Mouse (Mus musculus): ENCODE data around the gene Txndc8.

Gene Txndc8

DNA sequence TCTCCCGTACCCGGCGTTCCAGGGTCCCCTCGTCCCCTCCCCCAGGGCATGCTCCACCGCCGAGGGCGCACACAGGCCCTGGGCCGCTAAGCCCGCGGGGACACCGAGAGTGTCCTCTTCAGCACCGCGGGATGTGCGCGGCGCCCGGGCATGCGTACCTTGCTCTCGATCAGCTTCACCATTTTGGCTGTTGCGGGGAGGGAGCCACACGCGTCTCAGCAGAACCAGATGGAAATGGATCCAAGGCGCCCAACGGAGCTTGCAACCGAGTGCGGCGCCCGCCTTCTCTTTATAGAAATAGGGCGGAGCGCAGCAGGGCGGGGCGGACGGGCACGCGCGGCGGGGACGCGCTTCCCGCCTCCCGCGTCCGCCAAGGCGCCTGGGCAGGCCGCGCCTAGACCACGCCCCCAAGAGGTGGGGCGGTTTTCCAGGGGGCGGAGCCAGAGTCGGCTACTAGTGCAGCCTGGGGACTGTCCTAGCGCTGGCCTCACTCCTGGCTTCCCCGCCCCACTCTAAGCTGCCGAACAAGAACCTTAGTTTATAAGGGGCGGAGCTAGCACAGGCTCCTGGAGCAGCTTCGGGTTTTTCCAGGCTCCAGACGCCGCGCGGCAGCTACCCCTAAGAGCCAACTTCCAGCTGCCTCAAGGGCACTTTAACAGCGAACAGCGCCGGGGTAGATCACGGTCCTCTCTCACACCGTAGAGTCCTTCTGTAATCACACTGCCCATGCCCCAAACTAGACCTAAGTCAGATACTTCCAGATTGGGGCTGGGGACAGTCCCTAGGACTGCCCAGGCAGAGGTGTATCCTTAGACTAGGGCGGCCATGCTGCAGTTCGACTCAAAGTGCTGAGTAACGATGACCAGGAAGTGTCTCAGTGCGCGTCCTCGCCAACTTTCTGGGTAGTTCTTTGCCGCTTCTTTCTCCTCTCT lies 52.6 kb downstream of the Txndc8 start, which contains the start of gene Txn1:
TSS of gene Txn1 (minus strand) at position 383 of the 932 bp plus-strand sequence.
- peak; percentile 98 to 99 for DNase-seq

DNA sequence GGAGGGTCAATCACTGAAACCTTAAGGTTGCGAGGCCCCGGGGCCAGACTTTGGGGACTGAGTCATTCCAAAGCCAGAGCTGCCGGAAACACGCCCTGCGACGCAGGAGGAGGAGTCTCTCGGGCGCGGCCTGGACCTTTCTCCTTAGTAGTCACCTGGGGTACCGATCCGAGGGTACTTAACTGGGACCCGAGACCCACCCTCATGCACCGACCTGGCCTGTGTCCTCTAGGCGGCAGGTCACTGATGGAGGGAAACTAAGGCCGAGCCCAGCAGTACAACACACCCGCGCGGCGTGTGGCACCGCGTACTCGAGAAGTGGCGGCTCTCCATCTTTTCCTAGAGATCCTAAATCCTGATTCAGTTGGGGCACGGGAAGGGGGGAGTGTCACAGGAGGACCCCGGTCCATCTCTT lies 53.4 kb downstream of the Txndc8 start:
- DNase-seq: peak; percentile 74 to 83

DNA sequence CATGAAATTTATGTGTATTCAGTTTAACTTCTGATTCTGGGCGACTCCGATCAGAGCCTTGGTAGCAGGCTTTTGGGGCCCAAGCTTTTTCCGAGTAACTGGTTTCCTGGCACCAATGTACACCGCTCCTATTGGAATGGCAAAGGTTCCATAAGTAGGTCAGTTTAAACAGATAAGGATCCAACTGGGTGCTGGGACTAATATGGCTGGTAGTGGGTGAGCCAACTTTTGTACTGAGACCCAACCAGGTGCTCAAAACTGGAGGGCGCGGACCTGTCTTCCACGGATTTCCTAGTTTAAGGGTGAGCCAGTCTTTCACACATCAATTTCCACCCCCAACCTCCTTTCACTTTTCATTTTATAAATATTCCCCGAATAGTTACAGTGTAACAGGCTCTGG lies 53.9 kb downstream of the Txndc8 start:
- no peak for DNase-seq

DNA sequence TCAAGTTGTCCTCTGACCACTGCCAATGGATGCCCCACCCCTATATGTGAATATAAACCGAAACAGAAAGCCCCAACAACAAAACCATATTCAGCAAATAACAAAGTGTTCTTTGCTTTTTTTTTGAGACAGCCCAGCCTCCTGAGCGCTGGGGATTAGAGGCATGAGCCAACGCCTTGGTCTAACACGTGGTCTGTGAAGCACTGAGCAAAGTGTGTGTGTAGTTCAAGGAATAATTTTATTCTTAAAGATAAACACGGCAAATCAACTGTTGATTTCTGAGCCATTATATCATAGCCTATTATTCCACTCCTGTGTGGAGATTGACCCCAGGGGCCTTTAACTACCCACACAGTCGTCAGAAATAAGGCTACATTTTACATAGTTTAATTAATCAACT lies 54.3 kb downstream of the Txndc8 start:
- no peak for DNase-seq

DNA sequence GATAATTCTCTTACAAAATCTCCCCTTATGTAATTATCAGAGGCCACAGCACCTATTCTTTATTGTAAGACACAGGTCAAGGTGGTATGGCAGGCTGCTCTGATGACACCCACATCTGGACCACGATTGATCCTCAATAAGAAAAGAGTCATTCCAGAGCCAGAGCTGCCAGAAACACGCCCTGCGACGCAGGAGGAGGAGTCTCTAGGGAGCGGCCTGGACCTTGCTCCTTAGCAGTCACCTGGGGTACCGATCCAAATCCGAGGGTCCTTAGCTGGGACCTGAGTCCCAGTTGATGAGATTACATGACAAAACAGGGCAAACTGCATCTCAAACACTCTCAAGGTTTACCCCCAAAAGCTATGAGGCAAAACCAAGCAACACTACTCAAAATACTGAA lies 55.1 kb downstream of the Txndc8 start:
- peak; percentile 12 to 29 for DNase-seq

DNA sequence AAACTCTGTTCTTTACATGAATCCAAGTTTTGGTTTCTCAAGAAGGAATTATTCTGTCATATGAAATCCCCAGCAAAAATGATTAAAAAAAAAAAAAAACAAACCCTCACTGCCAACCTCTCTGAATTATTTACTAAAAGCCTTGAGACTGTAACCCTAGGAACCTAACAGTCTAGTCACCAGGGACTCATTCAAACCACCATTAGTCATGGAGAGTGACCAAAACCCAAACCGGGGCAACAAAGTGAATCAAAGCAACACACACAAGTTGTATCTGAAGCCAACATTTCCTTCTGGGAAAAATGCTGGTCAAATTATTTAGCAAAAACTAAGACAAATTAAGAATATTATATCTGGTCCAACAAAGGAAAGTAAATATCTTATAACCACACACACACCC lies 56.0 kb downstream of the Txndc8 start:
- no peak for DNase-seq

DNA sequence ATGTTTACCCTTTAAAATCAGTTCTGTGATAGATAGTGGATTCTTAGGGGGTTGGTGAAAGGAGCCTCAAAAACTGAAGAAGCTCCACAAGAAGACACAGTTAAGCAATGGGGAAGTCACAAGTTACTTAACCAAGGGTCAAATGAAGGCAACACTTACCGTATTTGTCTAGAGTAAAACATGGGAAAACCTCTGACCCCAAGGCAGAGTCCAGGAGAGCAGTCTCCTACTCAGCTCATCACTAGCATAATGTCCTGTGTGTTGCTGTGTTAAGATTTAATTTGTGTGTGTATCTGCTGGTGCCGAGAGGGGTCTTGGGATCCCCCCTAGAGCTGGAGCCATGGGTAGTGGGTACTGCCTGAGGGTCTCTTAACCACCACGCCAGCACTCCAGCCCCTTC lies 56.5 kb downstream of the Txndc8 start:
- DNase-seq: no peak

DNA sequence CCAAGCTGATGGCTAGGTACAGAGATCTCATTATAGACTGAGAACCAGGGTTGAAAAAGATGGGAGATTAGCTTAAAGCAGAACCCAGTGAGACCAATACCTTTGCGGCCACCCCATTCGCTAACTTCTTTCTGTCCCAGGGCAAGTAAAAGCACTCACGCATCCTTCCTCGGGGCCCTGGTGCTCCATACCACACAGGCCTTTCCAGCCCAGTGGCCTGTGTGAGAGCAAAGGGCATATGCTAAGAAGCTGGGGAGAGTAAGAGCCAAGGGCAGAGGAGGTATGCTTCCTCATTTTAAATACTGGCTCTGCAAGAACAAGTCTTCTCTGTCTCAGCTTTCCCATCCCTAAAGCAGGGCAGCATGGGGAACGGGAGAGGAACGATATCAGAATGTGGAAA lies 59.1 kb downstream of the Txndc8 start:
- peak; percentile 15 to 50 for DNase-seq

DNA sequence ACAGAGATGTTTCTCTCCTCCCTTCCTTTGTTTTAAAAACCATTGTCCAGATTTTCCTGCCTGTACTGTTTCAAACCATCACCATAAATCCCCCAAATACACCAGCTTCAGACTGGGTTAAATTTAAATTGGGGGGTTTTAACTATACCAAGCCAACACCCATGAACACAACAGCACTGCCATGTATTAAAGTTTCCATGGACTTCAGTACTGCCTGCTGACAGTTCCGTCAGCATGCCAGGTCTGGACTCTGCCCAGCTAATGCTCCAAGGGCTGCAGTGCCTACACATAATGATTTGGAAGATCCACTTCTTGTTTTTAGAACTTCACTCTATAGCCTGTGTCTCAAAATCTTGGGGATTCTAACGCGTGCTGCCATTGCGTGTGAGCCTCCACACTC lies 61.4 kb downstream of the Txndc8 start:
- no peak for DNase-seq

DNA sequence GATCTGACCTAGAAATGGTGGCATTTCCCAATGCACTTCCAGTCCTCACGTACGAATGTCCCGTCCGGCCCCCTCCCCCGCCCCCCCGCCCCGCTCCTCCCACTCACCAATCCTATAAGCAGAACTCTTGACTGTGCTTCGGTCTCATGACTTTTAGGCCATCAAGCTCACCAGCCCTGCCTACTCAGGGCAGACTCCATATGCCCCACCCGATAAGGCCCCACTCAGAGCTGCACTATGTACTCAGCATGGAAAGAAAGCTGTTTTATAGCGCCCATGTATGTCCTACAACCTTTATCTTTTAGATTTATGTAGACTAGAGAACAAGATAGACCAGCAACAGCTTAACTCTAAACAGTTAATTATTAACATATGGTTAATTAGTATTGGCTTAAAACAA lies 61.9 kb downstream of the Txndc8 start:
- DNase-seq: no peak

DNA sequence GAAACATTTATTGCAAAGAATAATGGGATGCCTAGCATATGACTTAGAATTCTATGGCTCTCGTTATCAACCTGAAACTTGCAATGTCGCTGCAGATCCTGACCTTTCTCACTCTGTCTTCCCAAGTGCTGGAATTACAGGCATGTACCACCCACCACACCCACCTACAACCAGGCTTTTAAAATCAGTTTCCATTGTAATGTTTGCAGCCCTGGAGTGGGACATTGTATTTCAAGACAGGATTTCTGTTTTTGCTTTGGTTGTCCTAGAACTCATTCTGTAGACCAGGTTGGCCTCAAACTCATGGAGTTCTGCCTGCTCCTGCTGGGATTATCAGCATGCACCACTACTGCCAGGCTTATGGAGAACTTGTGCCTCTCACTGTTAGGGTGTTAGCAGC lies 66.0 kb downstream of the Txndc8 start:
- DNase-seq: no peak

DNA sequence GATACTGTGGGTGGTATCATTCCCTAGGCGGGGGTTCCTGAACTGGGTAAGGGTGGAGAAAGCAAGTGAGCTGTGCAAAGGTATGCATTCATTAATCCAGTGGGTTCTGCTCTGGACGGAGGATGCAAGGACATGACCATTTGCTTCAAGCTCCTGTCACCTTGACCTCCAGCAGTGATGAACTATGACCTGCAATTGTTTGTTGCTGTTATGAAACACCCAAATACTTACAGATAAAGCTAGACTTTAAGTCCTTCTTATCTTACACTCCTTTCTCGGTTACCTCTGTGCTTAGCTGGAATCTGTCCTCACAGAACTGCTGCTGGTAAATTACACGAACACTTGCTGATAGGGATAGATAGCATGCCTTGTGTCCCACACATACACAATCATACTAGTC lies 68.3 kb downstream of the Txndc8 start:
- no peak for DNase-seq

DNA sequence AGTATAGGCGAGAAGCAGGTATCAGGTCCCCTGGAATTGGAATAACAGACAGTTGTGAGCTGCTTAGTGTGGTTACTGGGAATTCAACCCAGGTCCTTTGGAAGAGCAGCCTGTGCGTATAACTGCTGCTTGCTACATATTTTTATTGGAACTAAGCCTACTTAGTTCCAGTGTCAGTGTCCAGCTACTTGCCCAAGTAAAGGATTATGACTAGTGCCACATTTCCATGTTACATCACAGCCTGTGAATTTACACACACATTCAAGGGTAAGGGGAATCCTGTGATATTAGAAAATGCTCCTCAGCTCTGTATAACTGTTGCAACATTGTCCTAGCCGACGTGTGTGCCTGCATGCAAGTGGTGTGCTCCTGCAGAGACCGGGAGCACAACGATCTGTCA lies 71.6 kb downstream of the Txndc8 start:
- DNase-seq: no peak

DNA sequence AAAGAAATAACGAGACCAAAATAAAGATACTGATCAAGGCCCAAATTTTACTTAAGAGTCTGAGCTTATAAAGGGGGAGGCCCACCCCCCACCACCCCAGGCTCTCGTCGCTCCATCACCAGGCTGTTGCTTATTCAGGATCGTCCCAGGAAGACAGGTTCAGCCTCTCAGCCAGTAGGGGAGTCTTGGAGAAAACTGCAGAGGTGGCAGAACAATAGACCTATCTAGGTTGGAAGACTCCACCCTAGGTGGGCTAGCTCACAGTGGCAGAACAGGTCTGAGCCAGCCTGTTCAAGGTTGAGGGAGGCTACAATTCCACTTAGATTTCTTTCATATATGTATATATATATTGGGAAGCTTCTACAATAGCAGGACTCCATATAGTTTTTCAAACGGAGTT lies 74.7 kb downstream of the Txndc8 start:
- DNase-seq: no peak
